ENCODE assay signal across 18 mouse cellular contexts in the genomic region with DNA sequence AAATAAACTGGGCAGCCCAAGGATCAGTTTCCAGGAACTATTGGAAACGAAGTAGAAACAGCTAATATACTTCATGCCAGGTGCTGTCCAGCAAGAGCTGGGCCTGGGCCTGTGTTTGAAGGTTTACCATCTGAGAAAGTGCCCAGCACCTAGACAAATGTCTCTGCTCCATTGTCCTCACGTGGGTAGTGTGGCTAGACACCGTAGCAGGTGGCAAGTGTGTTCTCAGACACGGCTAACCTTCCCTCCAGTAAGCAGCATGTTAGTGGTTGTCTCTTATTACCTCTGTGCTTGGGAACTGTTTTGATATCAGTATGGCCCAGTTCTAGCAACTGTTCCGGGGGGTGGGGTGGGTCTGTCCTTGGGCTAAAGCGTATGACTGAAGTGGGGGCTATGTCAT.
DNase-seq lines count a peak whose midpoint lies in the region; ATAC-seq lines count a peak whose summit lies in the region.
"Had no signal": no experiment of that assay in that cellular context is flagged by ENCODE, and none has a peak within 500 bp of the region (broad histone marks: within the 10 kb centered on the region; RNA-seq: fewer than 3 reads in every experiment).

No protein-coding gene starts in this region.

- peaks cover 43% of the 10 kb centered on the region for H3K4me1 ChIP-seq in limb, embryonic 10.5 days
- H3K4me1 ChIP-seq: embryonic facial prominence, embryonic 15.5 days had no signal

- H3K9me3 ChIP-seq in limb, embryonic 10.5 days (replicated peaks), result no peaks in the 10 kb centered on the region
- H3K9me3 ChIP-seq: embryonic facial prominence, embryonic 13.5 days; embryonic facial prominence, embryonic 15.5 days; forebrain, embryonic 13.5 days; forebrain, embryonic 15.5 days had no signal

- peak overlapping the region; percentile 42; the same call in 1 of the 2 replicates for H3K27ac ChIP-seq in limb, embryonic 10.5 days
- H3K27ac ChIP-seq: embryonic facial prominence, embryonic 13.5 days; embryonic facial prominence, embryonic 15.5 days; forebrain, embryonic 13.5 days; forebrain, embryonic 15.5 days had no signal

- H3K4me3 ChIP-seq in limb, embryonic 10.5 days, result no peak overlapping the region
- H3K4me3 ChIP-seq: embryonic facial prominence, embryonic 13.5 days; embryonic facial prominence, embryonic 15.5 days; erythroblast, embryonic 14.5 days; forebrain, embryonic 13.5 days; forebrain, embryonic 15.5 days had no signal

- ATAC-seq in megakaryocyte-erythroid progenitor cell, adult 5-6 weeks (replicated peaks; ENCODE audit: low FRiP score, low TSS enrichment, poor library complexity, severe bottlenecking), result peak; percentile 45; the same call in 1 of the 2 replicates
- ATAC-seq: forebrain, embryonic 13.5 days; forebrain, embryonic 15.5 days; forebrain, postnatal 0 days had no signal

- WGBS in limb, embryonic 10.5 days, result 89% methylated on average over 6 of the region's 6 CpGs

- H3K27me3 ChIP-seq in limb, embryonic 10.5 days (ENCODE audit: low read depth, poor library complexity, severe bottlenecking), result no peaks in the 10 kb centered on the region
- H3K27me3 ChIP-seq: embryonic facial prominence, embryonic 15.5 days; forebrain, embryonic 13.5 days; forebrain, embryonic 15.5 days had no signal

- DNase-seq in limb, embryonic 10.5 days (ENCODE audit: low spot score), result no peak
- no peak for DNase-seq in yolk sac, embryonic 10.5 days (ENCODE audit: low spot score)
- no peak for DNase-seq in cerebellum, adult 11 months
- no peak for DNase-seq in cerebellum, postnatal 25 days
- DNase-seq: adrenal gland, adult 8-10 months; adrenal gland, postnatal 14 days; adrenal gland, postnatal 36 days; cerebellum, adult 18-20 months; cerebellum, adult 8-10 months; cerebellum, adult 9-11 months; cerebellum, postnatal 14 days; forebrain, postnatal 0 days had no signal

- H3K36me3 ChIP-seq in limb, embryonic 10.5 days, result no peaks in the 10 kb centered on the region
- H3K36me3 ChIP-seq: embryonic facial prominence, embryonic 13.5 days; embryonic facial prominence, embryonic 15.5 days; forebrain, embryonic 15.5 days had no signal
